Mouse (Mus musculus) heart, postnatal 4 days (tissue): ENCODE measurements around the gene Gm9733. TPM values are rescaled to one million over a fixed set of nuclear protein-coding genes. Genes with fewer than 3 reads are reported as not detected.
"Not testable (repeated sequence)": the region's sequence is repeated elsewhere in the genome, so short reads cannot be mapped to it uniquely, and the experiment has no call there.

Experiments
- DNase-seq: peaks from one replicate; pipeline ENCODE4 v3.0.0; 2021
- total RNA-seq, 2 experiments: library from RNA; stranded (reverse); gene quantifications; 2 replicates each; pipeline ENCODE4 v1.2.3; 2021

The Gm9733 gene
- total RNA-seq, result not detected

GRCm38 (mm10) chr3:15332063-15332462, at the start of gene Gm9733:
Gene Gm9733, minus strand, starts transcription at chr3:15332302.
- no peak for DNase-seq

- not testable (repeated sequence) for DNase-seq
These were observed 23.6 kb upstream of the Gm9733 start for GRCm38 (mm10) chr3:15355690-15356089.

- DNase-seq, result not testable (repeated sequence)
These were observed 18.2 kb upstream of the Gm9733 start for GRCm38 (mm10) chr3:15350318-15350717.

- DNase-seq, result not testable (repeated sequence)
These were observed 13.5 kb upstream of the Gm9733 start for GRCm38 (mm10) chr3:15345606-15346005.

- DNase-seq, result no peak
These were observed 8.2 kb upstream of the Gm9733 start for GRCm38 (mm10) chr3:15340287-15340686.

GRCm38 (mm10) chr3:15334182-15334581, 2.1 kb upstream of the Gm9733 start:
- DNase-seq, result no peak

- no peak for DNase-seq
These were observed 557 bp downstream of the Gm9733 start for GRCm38 (mm10) chr3:15331545-15331944.

GRCm38 (mm10) chr3:15329549-15329948, 2.6 kb downstream of the Gm9733 start:
- DNase-seq, result no peak

- DNase-seq, result no peak
These were observed 47.4 kb downstream of the Gm9733 start for GRCm38 (mm10) chr3:15284424-15285328.

GRCm38 (mm10) chr3:15275899-15276526, 56.1 kb downstream of the Gm9733 start:
- DNase-seq, result no peak

- DNase-seq, result no peak
These were observed 67.7 kb downstream of the Gm9733 start for GRCm38 (mm10) chr3:15264450-15264849.

GRCm38 (mm10) chr3:15255726-15256125, 76.4 kb downstream of the Gm9733 start:
- no peak for DNase-seq

Other genes with a start within 250 kb of the Gm9733 start
- gene Sirpb1a, start 94.2 kb upstream of the Gm9733 start, total RNA-seq, result not detected
- gene Sirpb1b, start 242.8 kb upstream of the Gm9733 start, total RNA-seq, result under 1 TPM in 1 of 2 experiments, not detected in 1; 0.19 TPM